Mouse (Mus musculus): ENCODE results near the gene Bco2. TPM values are rescaled to one million over a fixed set of nuclear protein-coding genes. Genes with fewer than 3 reads are reported as not detected.

The Bco2 gene
- polyA plus RNA-seq, 1 experiment from 2014 or later, result 0.26 TPM

- no peaks in the 10 kb centered on the region for H3K27me3 ChIP-seq (ENCODE audit: control insufficient read depth, insufficient read depth, low read length)
- H3K4me1 ChIP-seq (ENCODE audit: control insufficient read depth, insufficient read depth, low read length), result no peaks in the 10 kb centered on the region
- no peaks in the 10 kb centered on the region for H3K9me3 ChIP-seq (ENCODE audit: control insufficient read depth, low read depth, low read length)
- no peak overlapping the region for H3K4me2 ChIP-seq (replicated peaks; ENCODE audit: low read depth, low read length)
- H3K36me3 ChIP-seq (ENCODE audit: control insufficient read depth, insufficient read depth, low read length), result no peaks in the 10 kb centered on the region
- H3K9ac ChIP-seq (replicated peaks; ENCODE audit: low read depth, low read length), result no peak overlapping the region
- no peak for ATAC-seq (ENCODE audit: insufficient number of reproducible peaks, insufficient read depth, low FRiP score, low read depth)
- no peak overlapping the region for H3K27ac ChIP-seq (ENCODE audit: low read length)
- 82% methylated on average over 5 of the region's 5 CpGs for WGBS
- no peak overlapping the region for H3K4me3 ChIP-seq (ENCODE audit: low read depth, low read length)
These were observed 39.5 kb downstream of the Bco2 start for GRCm38 (mm10) chr9:50515462-50515861.

DNA sequence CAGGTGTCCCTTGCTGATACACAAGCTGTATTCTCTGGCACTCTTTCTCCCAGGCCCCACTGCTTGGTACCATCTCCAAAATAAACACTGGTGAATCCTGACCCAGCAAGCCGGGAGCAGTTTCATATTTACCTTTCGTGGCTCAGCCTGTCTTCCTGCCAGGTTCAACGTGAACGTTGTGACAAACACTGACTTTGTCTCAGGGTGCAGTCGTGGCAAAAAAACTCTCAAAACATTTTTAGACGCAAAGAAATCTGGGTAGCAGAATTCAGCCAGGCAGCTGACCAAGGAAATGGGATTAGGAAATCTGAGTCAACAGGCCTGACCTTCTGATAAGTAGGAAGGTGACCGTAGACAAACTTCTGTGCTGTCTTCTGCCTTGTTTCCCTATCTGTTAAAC is 47.4 kb downstream of the Bco2 start:
- Histone ChIP-seq H3K27ac (ENCODE audit: low read length) (no peak overlapping the region), H3K4me3 (ENCODE audit: low read depth, low read length) (no peak overlapping the region), H3K36me3 (ENCODE audit: control insufficient read depth, insufficient read depth, low read length) (no peaks in the 10 kb centered on the region), H3K4me2 (replicated peaks; ENCODE audit: low read depth, low read length) (no peak overlapping the region), H3K4me1 (ENCODE audit: control insufficient read depth, insufficient read depth, low read length) (peaks cover 6% of the 10 kb centered on the region; the same call in 1 of the 2 replicates), H3K27me3 (ENCODE audit: control insufficient read depth, insufficient read depth, low read length) (no peaks in the 10 kb centered on the region), H3K9ac (replicated peaks; ENCODE audit: low read depth, low read length) (no peak overlapping the region), H3K9me3 (ENCODE audit: control insufficient read depth, low read depth, low read length) (no peaks in the 10 kb centered on the region)
- no peak for ATAC-seq (ENCODE audit: insufficient number of reproducible peaks, insufficient read depth, low FRiP score, low read depth)
- WGBS, result 43% methylated on average over 7 of the region's 7 CpGs

- no peak overlapping the region for H3K4me3 ChIP-seq (ENCODE audit: low read depth, low read length)
- H3K27me3 ChIP-seq (ENCODE audit: control insufficient read depth, insufficient read depth, low read length), result no peaks in the 10 kb centered on the region
- H3K9me3 ChIP-seq (ENCODE audit: control insufficient read depth, low read depth, low read length), result no peaks in the 10 kb centered on the region
- H3K9ac ChIP-seq (replicated peaks; ENCODE audit: low read depth, low read length), result no peak overlapping the region
- 21% methylated on average over 6 of the region's 6 CpGs for WGBS
- no peak overlapping the region for H3K4me2 ChIP-seq (replicated peaks; ENCODE audit: low read depth, low read length)
- peaks cover 6% of the 10 kb centered on the region; the same call in 1 of the 2 replicates for H3K4me1 ChIP-seq (ENCODE audit: control insufficient read depth, insufficient read depth, low read length)
- no peak overlapping the region for H3K27ac ChIP-seq (ENCODE audit: low read length)
- no peaks in the 10 kb centered on the region for H3K36me3 ChIP-seq (ENCODE audit: control insufficient read depth, insufficient read depth, low read length)
- ATAC-seq (ENCODE audit: insufficient number of reproducible peaks, insufficient read depth, low FRiP score, low read depth), result no peak
These were observed 49.6 kb downstream of the Bco2 start for GRCm38 (mm10) chr9:50505405-50505804.

GRCm38 (mm10) chr9:50502949-50503348 is 52.0 kb downstream of the Bco2 start:
- no peak overlapping the region for H3K4me3 ChIP-seq (ENCODE audit: low read depth, low read length)
- H3K9ac ChIP-seq (replicated peaks; ENCODE audit: low read depth, low read length), result no peak overlapping the region
- 81% methylated on average over 3 of the region's 3 CpGs for WGBS

GRCm38 (mm10) chr9:50500974-50501501 is 53.9 kb downstream of the Bco2 start:
- no peaks in the 10 kb centered on the region for H3K27me3 ChIP-seq (ENCODE audit: control insufficient read depth, insufficient read depth, low read length)
- 20% methylated on average over 14 of the region's 14 CpGs for WGBS
- no peaks in the 10 kb centered on the region for H3K9me3 ChIP-seq (ENCODE audit: control insufficient read depth, low read depth, low read length)
- H3K4me1 ChIP-seq (ENCODE audit: control insufficient read depth, insufficient read depth, low read length), result peaks cover 13% of the 10 kb centered on the region; the same call in 1 of the 2 replicates
- peak overlapping the region; percentile 24 for H3K4me3 ChIP-seq (ENCODE audit: low read depth, low read length)
- no peak overlapping the region for H3K27ac ChIP-seq (ENCODE audit: low read length)
- no peak overlapping the region for H3K9ac ChIP-seq (replicated peaks; ENCODE audit: low read depth, low read length)
- no peaks in the 10 kb centered on the region for H3K36me3 ChIP-seq (ENCODE audit: control insufficient read depth, insufficient read depth, low read length)
- H3K4me2 ChIP-seq (replicated peaks; ENCODE audit: low read depth, low read length), result peak overlapping the region; percentile 37
- peak; percentile 90 for ATAC-seq (ENCODE audit: insufficient number of reproducible peaks, insufficient read depth, low FRiP score, low read depth)

More at GRCm38 (mm10) chr9:50502949-50503348, 52.0 kb downstream of the Bco2 start:
- no peaks in the 10 kb centered on the region for H3K27me3 ChIP-seq (ENCODE audit: control insufficient read depth, insufficient read depth, low read length)
- no peak for ATAC-seq (ENCODE audit: insufficient number of reproducible peaks, insufficient read depth, low FRiP score, low read depth)
- no peaks in the 10 kb centered on the region for H3K9me3 ChIP-seq (ENCODE audit: control insufficient read depth, low read depth, low read length)
- peaks cover 6% of the 10 kb centered on the region; the same call in 1 of the 2 replicates for H3K4me1 ChIP-seq (ENCODE audit: control insufficient read depth, insufficient read depth, low read length)
- H3K36me3 ChIP-seq (ENCODE audit: control insufficient read depth, insufficient read depth, low read length), result no peaks in the 10 kb centered on the region
- H3K27ac ChIP-seq (ENCODE audit: low read length), result no peak overlapping the region
- H3K4me2 ChIP-seq (replicated peaks; ENCODE audit: low read depth, low read length), result no peak overlapping the region

- no peak for ATAC-seq (ENCODE audit: insufficient number of reproducible peaks, insufficient read depth, low FRiP score, low read depth)
- Histone ChIP-seq H3K9me3 (ENCODE audit: control insufficient read depth, low read depth, low read length) (no peaks in the 10 kb centered on the region), H3K27me3 (ENCODE audit: control insufficient read depth, insufficient read depth, low read length) (no peaks in the 10 kb centered on the region), H3K27ac (ENCODE audit: low read length) (no peak overlapping the region), H3K4me2 (replicated peaks; ENCODE audit: low read depth, low read length) (peak overlapping the region; percentile 37), H3K9ac (replicated peaks; ENCODE audit: low read depth, low read length) (no peak overlapping the region), H3K36me3 (ENCODE audit: control insufficient read depth, insufficient read depth, low read length) (no peaks in the 10 kb centered on the region), H3K4me3 (ENCODE audit: low read depth, low read length) (peak overlapping the region; percentile 24; the same call in 1 of the 2 replicates), H3K4me1 (ENCODE audit: control insufficient read depth, insufficient read depth, low read length) (peaks cover 9% of the 10 kb centered on the region; the same call in 1 of the 2 replicates)
- WGBS, result 70% methylated on average over 15 of the region's 15 CpGs
These were observed 54.5 kb downstream of the Bco2 start for GRCm38 (mm10) chr9:50500467-50500973.

GRCm38 (mm10) chr9:50499781-50500180 is 55.2 kb downstream of the Bco2 start:
- no peaks in the 10 kb centered on the region for H3K9me3 ChIP-seq (ENCODE audit: control insufficient read depth, low read depth, low read length)
- ATAC-seq (ENCODE audit: insufficient number of reproducible peaks, insufficient read depth, low FRiP score, low read depth), result no peak
- no peak overlapping the region for H3K4me2 ChIP-seq (replicated peaks; ENCODE audit: low read depth, low read length)
- 84% methylated on average over 3 of the region's 3 CpGs for WGBS
- no peak overlapping the region for H3K4me3 ChIP-seq (ENCODE audit: low read depth, low read length)
- no peaks in the 10 kb centered on the region for H3K27me3 ChIP-seq (ENCODE audit: control insufficient read depth, insufficient read depth, low read length)
- 0 out of 2 replicates have a peak, but pooled peaks cover 7% of the 10 kb centered on the region for H3K4me1 ChIP-seq (ENCODE audit: control insufficient read depth, insufficient read depth, low read length)
- no peaks in the 10 kb centered on the region for H3K36me3 ChIP-seq (ENCODE audit: control insufficient read depth, insufficient read depth, low read length)
- no peak overlapping the region for H3K27ac ChIP-seq (ENCODE audit: low read length)
- no peak overlapping the region for H3K9ac ChIP-seq (replicated peaks; ENCODE audit: low read depth, low read length)

GRCm38 (mm10) chr9:50498815-50499214 is 56.2 kb downstream of the Bco2 start:
- ATAC-seq (ENCODE audit: insufficient number of reproducible peaks, insufficient read depth, low FRiP score, low read depth), result no peak
- no peaks in the 10 kb centered on the region for H3K36me3 ChIP-seq (ENCODE audit: control insufficient read depth, insufficient read depth, low read length)
- H3K9ac ChIP-seq (replicated peaks; ENCODE audit: low read depth, low read length), result no peak overlapping the region
- no peaks in the 10 kb centered on the region for H3K27me3 ChIP-seq (ENCODE audit: control insufficient read depth, insufficient read depth, low read length)
- H3K4me3 ChIP-seq (ENCODE audit: low read depth, low read length), result no peak overlapping the region
- 0 out of 2 replicates have a peak, but pooled peaks cover 7% of the 10 kb centered on the region for H3K4me1 ChIP-seq (ENCODE audit: control insufficient read depth, insufficient read depth, low read length)
- no peaks in the 10 kb centered on the region for H3K9me3 ChIP-seq (ENCODE audit: control insufficient read depth, low read depth, low read length)
- 83% methylated on average over 16 of the region's 16 CpGs for WGBS
- H3K27ac ChIP-seq (ENCODE audit: low read length), result no peak overlapping the region
- no peak overlapping the region for H3K4me2 ChIP-seq (replicated peaks; ENCODE audit: low read depth, low read length)

DNA sequence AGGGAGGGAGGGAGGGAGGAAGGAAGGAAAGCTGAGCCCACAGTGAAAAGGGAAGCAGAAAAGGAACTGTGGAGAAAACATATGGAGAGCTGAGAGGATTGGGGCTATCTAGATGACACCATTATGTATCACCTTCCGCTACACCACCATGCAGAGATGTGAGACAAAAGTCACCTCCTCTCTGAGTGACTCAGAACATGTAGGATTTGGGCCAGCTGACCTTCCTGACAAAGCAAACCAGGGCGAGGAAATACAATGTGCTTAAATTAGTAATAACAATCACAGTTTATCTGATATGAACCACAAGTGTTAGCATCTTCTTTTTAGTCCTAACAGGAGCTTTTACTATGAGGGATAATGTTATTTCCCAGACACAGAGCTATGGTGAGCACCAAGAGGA is 57.4 kb downstream of the Bco2 start:
- WGBS, result 86% methylated on average over 2 of the region's 2 CpGs
- Histone ChIP-seq H3K9me3 (ENCODE audit: control insufficient read depth, low read depth, low read length) (no peaks in the 10 kb centered on the region), H3K4me2 (replicated peaks; ENCODE audit: low read depth, low read length) (no peak overlapping the region), H3K9ac (replicated peaks; ENCODE audit: low read depth, low read length) (no peak overlapping the region), H3K36me3 (ENCODE audit: control insufficient read depth, insufficient read depth, low read length) (no peaks in the 10 kb centered on the region), H3K27ac (ENCODE audit: low read length) (no peak overlapping the region), H3K27me3 (ENCODE audit: control insufficient read depth, insufficient read depth, low read length) (no peaks in the 10 kb centered on the region), H3K4me1 (ENCODE audit: control insufficient read depth, insufficient read depth, low read length) (0 out of 2 replicates have a peak, but pooled peaks cover 7% of the 10 kb centered on the region), H3K4me3 (ENCODE audit: low read depth, low read length) (no peak overlapping the region)
- ATAC-seq (ENCODE audit: insufficient number of reproducible peaks, insufficient read depth, low FRiP score, low read depth), result no peak
